Mouse (Mus musculus) heart, postnatal 0 days (tissue): ENCODE measurements around the gene Sel1l3. TPM values are rescaled to one million over a fixed set of nuclear protein-coding genes. Genes with fewer than 3 reads are reported as not detected.

ENCODE experiments used
- ATAC-seq: fragments of 200-750 bp; cut with Nextera tagmentation; 2 replicates; pipeline ENCODE4 v1.8.0; 2017; ENCODE audit warnings: low read depth, moderate number of reproducible peaks, moderate library complexity; ENCODE audit not compliant: insufficient read depth
- DNase-seq: peaks from one replicate; pipeline ENCODE4 v3.0.0-alpha.2; 2016; ENCODE audit warnings: low spot score
- H3K27ac ChIP-seq: fragments of 300-500 bp; sonication (generic); 2 replicates; pipeline ENCODE4 v1.5.1; 2014; ENCODE audit warnings: low read depth, mild to moderate bottlenecking
- H3K27me3 ChIP-seq: fragments of 300-500 bp; sonication (generic); 2 replicates; pipeline ENCODE4 v1.6.1; 2014; ENCODE audit warnings: low read length, mixed read lengths; ENCODE audit not compliant: control insufficient read depth, insufficient read depth
- H3K36me3 ChIP-seq: fragments of 300-500 bp; sonication (generic); replicated peaks from 2 replicates; pipeline ENCODE4 v1.6.1; 2014; ENCODE audit warnings: low read length, mixed read lengths; ENCODE audit not compliant: control insufficient read depth, insufficient read depth
- H3K4me1 ChIP-seq: fragments of 300-500 bp; sonication (generic); 2 replicates; pipeline ENCODE4 v1.6.1; 2014; ENCODE audit warnings: antibody characterized with exemption; ENCODE audit not compliant: control insufficient read depth, insufficient read depth
- H3K4me2 ChIP-seq: fragments of 300-500 bp; sonication (generic); 2 replicates; pipeline ENCODE4 v1.6.1; 2014; ENCODE audit warnings: low read depth, mild to moderate bottlenecking, low read length, moderate library complexity
- H3K4me3 ChIP-seq: fragments of 300-500 bp; sonication (generic); 2 replicates; pipeline ENCODE4 v1.5.1; 2014; ENCODE audit warnings: low read depth, low read length
- H3K9ac ChIP-seq: fragments of 300-500 bp; sonication (generic); replicated peaks from 2 replicates; pipeline ENCODE4 v1.6.1; 2014; ENCODE audit warnings: low read depth, low read length, mixed read lengths
- H3K9me3 ChIP-seq: fragments of 300-500 bp; sonication (generic); replicated peaks from 2 replicates; pipeline ENCODE4 v1.6.1; 2016; ENCODE audit warnings: low read length; ENCODE audit not compliant: control insufficient read depth
- CTCF ChIP-seq: IDR thresholded peaks from 2 replicates; pipeline ENCODE4 v1.5.1; 2016; ENCODE audit warnings: antibody characterized with exemption, control low read depth, low read depth
- EP300 ChIP-seq: IDR thresholded peaks from 2 replicates; pipeline ENCODE4 v1.6.1; 2016; ENCODE audit warnings: antibody characterized with exemption, low read depth
- WGBS: fragments of 180-500 bp; shearing (Covaris S2); extraction: QIAGEN DNeasy Blood & Tissue Kit; methylation state at CpG from one replicate; pipeline ENCODE4 v1.1.7; 2014; 5-methylcytosine and 5-hydroxymethylcytosine counted together
- polyA plus RNA-seq: library from polyadenylated mRNA; unstranded; fragments of >200 nt; fragmentation: Nextera tagmentation; extraction: Ambion mirVana; gene quantifications from 2 replicates; pipeline ENCODE4 v1.2.1, GENCODE M21; 2015
- total RNA-seq: library from RNA; depleted of rRNA; stranded (reverse); fragments of >200 nt; gene quantifications from 2 replicates; pipeline ENCODE4 v1.2.3, GENCODE M21; 2014; ENCODE audit warnings: low replicate concordance

The Sel1l3 gene
- total and polyA plus RNA-seq, 2 experiments from 2014 or later, result 0.14 to 1.4 TPM

GRCm38 (mm10) chr5:53151379-53151960, 62.3 kb downstream of the Sel1l3 start:
- Histone ChIP-seq H3K4me1 (peaks cover 10% of the 10 kb centered on the region), H3K27ac (no peak overlapping the region), H3K4me3 (no peak overlapping the region), H3K36me3 (no peaks in the 10 kb centered on the region), H3K27me3 (no peaks in the 10 kb centered on the region), H3K9ac (no peak overlapping the region), H3K4me2 (no peak overlapping the region), H3K9me3 (no peaks in the 10 kb centered on the region)
- DNase-seq, result no peak
- TF ChIP-seq CTCF (no peak), EP300 (no peak)
- 74% methylated on average over 18 of the region's 18 CpGs for WGBS
- no peak for ATAC-seq

GRCm38 (mm10) chr5:53148960-53149685, 64.6 kb downstream of the Sel1l3 start:
- no peak for ATAC-seq
- no peak overlapping the region for H3K4me2 ChIP-seq
- H3K9me3 ChIP-seq, result no peaks in the 10 kb centered on the region
- H3K36me3 ChIP-seq, result no peaks in the 10 kb centered on the region
- 72% methylated on average over 7 of the region's 7 CpGs for WGBS
- H3K27me3 ChIP-seq, result no peaks in the 10 kb centered on the region
- H3K4me3 ChIP-seq, result no peak overlapping the region
- no peak for DNase-seq
- no peak overlapping the region for H3K27ac ChIP-seq
- TF ChIP-seq EP300 (no peak), CTCF (no peak)
- H3K9ac ChIP-seq, result no peak overlapping the region
- H3K4me1 ChIP-seq, result peaks cover 4% of the 10 kb centered on the region

- H3K4me3 ChIP-seq, result no peak overlapping the region
- no peaks in the 10 kb centered on the region for H3K27me3 ChIP-seq
- H3K9me3 ChIP-seq, result no peaks in the 10 kb centered on the region
- TF ChIP-seq EP300, result no peak
- 56% methylated on average over 8 of the region's 8 CpGs for WGBS
- H3K4me2 ChIP-seq, result no peak overlapping the region
- H3K27ac ChIP-seq, result no peak overlapping the region
- H3K9ac ChIP-seq, result no peak overlapping the region
- H3K36me3 ChIP-seq, result no peaks in the 10 kb centered on the region
- DNase-seq, result no peak
- H3K4me1 ChIP-seq, result no peaks in the 10 kb centered on the region
- no peak for ATAC-seq
Measured at GRCm38 (mm10) chr5:53148160-53148923, 65.4 kb downstream of the Sel1l3 start.

GRCm38 (mm10) chr5:53147418-53147817, 66.3 kb downstream of the Sel1l3 start:
- no peak for DNase-seq
- H3K4me1 ChIP-seq, result no peaks in the 10 kb centered on the region
- H3K9ac ChIP-seq, result no peak overlapping the region
- TF ChIP-seq EP300 (no peak), CTCF (no peak)
- no peak for ATAC-seq
- no peaks in the 10 kb centered on the region for H3K27me3 ChIP-seq
- WGBS, result 70% methylated on average over 4 of the region's 4 CpGs
- H3K27ac ChIP-seq, result no peak overlapping the region
- H3K4me3 ChIP-seq, result no peak overlapping the region
- H3K9me3 ChIP-seq, result no peaks in the 10 kb centered on the region
- H3K36me3 ChIP-seq, result no peaks in the 10 kb centered on the region
- no peak overlapping the region for H3K4me2 ChIP-seq

GRCm38 (mm10) chr5:53146684-53147061, 67.1 kb downstream of the Sel1l3 start:
- Histone ChIP-seq H3K4me3 (no peak overlapping the region), H3K4me2 (no peak overlapping the region), H3K36me3 (no peaks in the 10 kb centered on the region), H3K27me3 (no peaks in the 10 kb centered on the region), H3K9ac (no peak overlapping the region), H3K4me1 (no peaks in the 10 kb centered on the region), H3K9me3 (no peaks in the 10 kb centered on the region), H3K27ac (no peak overlapping the region)
- ATAC-seq (no peak), DNase-seq (no peak)
- WGBS, result 57% methylated on average over 4 of the region's 4 CpGs
- TF ChIP-seq CTCF (no peak), EP300 (no peak)
